Mouse (Mus musculus): Measurements from ENCODE around the gene Nup153.

- TF ChIP-seq CTCF (IDR thresholded peaks at IDR 0.05; ENCODE audit: insufficient read depth, low read depth, low read length), result no peak
- TF ChIP-seq POLR2A (IDR thresholded peaks at IDR 0.05; ENCODE audit: insufficient read depth, low read depth, low read length), result no peak
These were observed 6.7 kb downstream of the Nup153 start for GRCm38 (mm10) chr13:46721009-46721408.
